Mouse (Mus musculus): ENCODE results near the gene Usp53. TPM values are rescaled to one million over a fixed set of nuclear protein-coding genes. Genes with fewer than 3 reads are reported as not detected.

Gene Usp53
- total RNA-seq (2023) = 1 to 10 TPM; 5.3 to 5.9 TPM

GRCm38 (mm10) chr3:122984249-122985182 is at the start of gene Usp53:
Gene Usp53, minus strand, starts transcription at chr3:122984510.

GRCm38 (mm10) chr3:122924009-122924914 is 60.0 kb downstream of the Usp53 start, which contains the start of gene 1810037I17Rik:
Gene 1810037I17Rik, plus strand, starts transcription at chr3:122924203.

GRCm38 (mm10) chr3:122919260-122919659 is 65.0 kb downstream of the Usp53 start, which contains the start of gene Gm10959:
Gene Gm10959, minus strand, starts transcription at chr3:122919360.

DNA sequence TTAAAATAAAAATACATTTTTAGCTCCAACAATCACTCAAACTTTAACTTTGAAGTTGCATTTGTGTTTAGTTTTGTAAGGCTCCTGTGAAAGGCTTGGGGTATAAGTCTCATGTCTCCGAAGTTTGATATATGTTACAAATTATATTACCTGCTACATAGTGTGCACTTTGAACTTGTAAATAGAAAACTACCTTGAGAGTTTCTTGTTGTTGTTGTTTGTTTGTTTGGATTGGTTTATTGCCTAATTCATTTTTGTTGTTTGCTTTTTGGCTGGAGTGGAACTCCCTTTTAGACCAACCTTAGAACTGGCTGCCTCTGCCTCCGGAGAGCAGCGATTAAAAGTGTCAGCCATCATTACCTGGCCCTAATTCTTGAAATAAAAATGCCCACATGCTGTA is 89.5 kb downstream of the Usp53 start, which contains the start of gene Fabp2:
Gene Fabp2 (plus strand): TSS at position 301 of the 400 bp plus-strand sequence.

Other genes starting within 250 kb of the Usp53 start
- not detected for gene Fabp2, start 89.4 kb downstream of the Usp53 start, total RNA-seq (2023)
- not detected for gene Gm10959, start 65.2 kb downstream of the Usp53 start, total RNA-seq (2023)
- gene 1810037I17Rik, start 60.3 kb downstream of the Usp53 start, total RNA-seq (2023) = 10 to 100 TPM; 21.7 to 27.0 TPM
- gene Myoz2, start 50.5 kb upstream of the Usp53 start, total RNA-seq (2023) = not detected